Mouse (Mus musculus) small intestine, adult 2 months (tissue): ENCODE data around the gene Gipc2. TPM values are rescaled to one million over a fixed set of nuclear protein-coding genes. Genes with fewer than 3 reads are reported as not detected.

Source experiments
- H3K27ac ChIP-seq: fragments of 200-500 bp; 2 replicates; pipeline ENCODE4 v1.5.1; 2012; ENCODE audit warnings: low read depth, low read length, control low read depth, inconsistent platforms; ENCODE audit not compliant: insufficient read depth
- H3K27me3 ChIP-seq: fragments of 200-500 bp; 2 replicates; pipeline ENCODE4 v1.6.1; 2012; ENCODE audit warnings: mild to moderate bottlenecking, moderate library complexity, low read length, inconsistent platforms; ENCODE audit not compliant: control insufficient read depth, insufficient read depth
- H3K36me3 ChIP-seq: fragments of 200-500 bp; 2 replicates; pipeline ENCODE4 v1.6.1; 2012; ENCODE audit warnings: mild to moderate bottlenecking, low read length, control low read depth, inconsistent platforms; ENCODE audit not compliant: control insufficient read depth, insufficient read depth
- H3K4me1 ChIP-seq: fragments of 200-500 bp; 2 replicates; pipeline ENCODE4 v1.6.1; 2012; ENCODE audit warnings: low read length, inconsistent platforms, mixed read lengths; ENCODE audit not compliant: control insufficient read depth, insufficient read depth, insufficient read length
- H3K4me3 ChIP-seq: fragments of 200-500 bp; 2 replicates; pipeline ENCODE4 v1.5.1; 2012; ENCODE audit warnings: low read depth, mild to moderate bottlenecking, control low read depth, inconsistent platforms, low read length, moderate library complexity
- CTCF ChIP-seq: fragments of 200-500 bp; IDR thresholded peaks from 2 replicates; pipeline ENCODE4 v1.5.1; 2012; ENCODE audit warnings: low read depth, mild to moderate bottlenecking, control low read depth, inconsistent platforms, low read length, moderate library complexity, mixed read lengths; ENCODE audit not compliant: insufficient replicate concordance, insufficient read length; ENCODE audit errors: extremely low read depth
- POLR2A ChIP-seq: fragments of 200-500 bp; IDR thresholded peaks from 2 replicates; pipeline ENCODE4 v1.6.1; 2012; ENCODE audit warnings: low read depth, mild to moderate bottlenecking, control low read depth, inconsistent platforms, low read length, moderate library complexity
- WGBS: fragments of 180-500 bp; shearing (Covaris S2); methylation state at CpG from one replicate; pipeline ENCODE4 v1.1.7; 2018; 5-methylcytosine and 5-hydroxymethylcytosine counted together
- polyA plus RNA-seq: library from polyadenylated mRNA; depleted of rRNA; stranded (reverse); fragments of >200 nt; gene quantifications from 2 replicates; pipeline ENCODE4 v1.2.3, GENCODE M21; 2012

Gipc2 gene
- polyA plus RNA-seq, 1 experiment, result 121 TPM

DNA sequence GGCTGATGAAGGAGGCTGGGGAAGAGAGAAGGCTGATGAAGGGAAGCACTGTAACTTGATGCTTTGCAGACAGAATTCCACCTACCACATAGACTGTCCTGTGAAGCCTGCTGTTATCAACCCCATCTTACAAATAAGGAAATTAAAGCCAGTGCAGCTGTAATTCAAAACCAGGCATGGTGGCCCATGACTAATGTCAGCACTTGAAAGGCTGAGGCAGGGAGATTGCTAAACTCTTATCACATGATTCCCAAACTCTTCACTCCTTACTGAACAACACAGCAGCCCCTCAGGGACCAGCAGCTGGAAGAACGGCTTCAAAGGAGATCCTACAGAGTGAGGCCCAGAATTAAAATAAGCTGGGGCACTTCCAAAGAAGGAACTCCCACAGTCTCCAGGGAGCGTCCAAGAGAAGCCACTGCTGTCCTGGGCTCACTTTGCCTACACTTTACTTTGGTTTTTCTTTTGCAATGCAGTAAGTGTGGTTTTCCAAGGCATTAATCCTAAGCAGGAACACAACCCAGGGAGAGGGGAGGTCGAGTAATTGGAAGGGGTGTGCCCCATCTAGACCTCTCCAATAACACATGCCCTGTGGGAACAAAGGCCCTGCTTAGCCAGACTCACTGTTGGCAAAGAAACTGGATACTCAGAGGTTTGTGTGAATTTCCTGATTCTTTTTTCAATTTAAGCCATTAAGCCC, 57.3 kb downstream of the Gipc2 start:
- H3K4me3 ChIP-seq, result no peak overlapping the region
- 57% methylated on average over 3 of the region's 3 CpGs for WGBS
- H3K4me1 ChIP-seq, result peaks cover 7% of the 10 kb centered on the region
- no peaks in the 10 kb centered on the region for H3K27me3 ChIP-seq
- no peak overlapping the region for H3K27ac ChIP-seq
- peaks cover 17% of the 10 kb centered on the region for H3K36me3 ChIP-seq
- TF ChIP-seq CTCF (no peak), POLR2A (no peak)

- Histone ChIP-seq H3K27ac (no peak overlapping the region), H3K4me1 (peaks cover 4% of the 10 kb centered on the region; the same call in 1 of the 2 replicates), H3K36me3 (peaks cover 18% of the 10 kb centered on the region), H3K27me3 (no peaks in the 10 kb centered on the region), H3K4me3 (no peak overlapping the region)
- WGBS, result 75% methylated on average over 5 of the region's 5 CpGs
- TF ChIP-seq POLR2A, result no peak
- no peak for TF ChIP-seq CTCF
These were observed 58.0 kb downstream of the Gipc2 start for GRCm38 (mm10) chr3:152108003-152108395.

DNA sequence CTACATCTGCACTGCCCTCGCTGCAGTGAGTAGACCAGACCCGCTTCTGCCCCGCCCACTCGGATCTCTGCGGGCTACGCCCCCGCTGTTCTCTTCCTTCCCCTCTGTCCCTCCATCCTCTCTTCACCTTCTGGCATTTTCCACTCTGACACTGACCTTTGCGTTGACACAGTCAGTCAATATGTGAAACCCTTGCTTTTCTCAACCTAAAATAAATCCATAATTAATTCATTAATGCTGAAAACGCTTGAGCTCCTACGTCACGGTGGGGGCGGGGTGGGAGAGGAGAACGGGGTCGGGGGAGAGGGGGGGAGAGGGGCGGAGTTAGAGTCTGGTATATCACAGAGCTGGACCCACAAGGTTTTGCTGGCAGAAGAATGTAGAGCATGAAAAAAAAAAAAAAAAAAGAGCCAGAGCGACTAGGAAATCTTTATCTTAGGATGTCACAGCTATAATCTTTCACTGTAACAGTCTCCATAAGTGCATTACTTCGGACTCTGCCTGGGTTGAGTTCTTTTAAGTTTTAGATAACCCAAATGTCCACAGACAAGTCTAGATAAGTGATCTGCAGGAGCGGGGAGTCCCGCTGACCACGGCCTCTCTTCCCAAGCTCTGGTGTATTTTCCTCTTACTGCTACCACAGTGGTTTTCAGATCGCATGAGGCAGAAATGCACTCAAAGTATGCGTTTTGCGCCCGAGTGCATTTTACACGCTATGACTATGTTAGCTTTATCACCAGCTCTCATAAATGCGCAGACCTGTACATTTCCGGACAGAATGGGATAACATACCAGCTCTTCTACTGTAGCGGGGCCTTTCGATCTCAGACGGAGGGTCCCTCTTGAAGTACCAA, 58.7 kb downstream of the Gipc2 start:
- no peaks in the 10 kb centered on the region for H3K4me1 ChIP-seq
- H3K36me3 ChIP-seq, result peaks cover 19% of the 10 kb centered on the region
- H3K27me3 ChIP-seq, result no peaks in the 10 kb centered on the region
- peak overlapping the region; percentile 19; the same call in 1 of the 2 replicates for H3K4me3 ChIP-seq
- TF ChIP-seq CTCF (no peak), POLR2A (no peak)
- WGBS, result 68% methylated on average over 30 of the region's 30 CpGs
- no peak overlapping the region for H3K27ac ChIP-seq

GRCm38 (mm10) chr3:152106225-152107148, 59.5 kb downstream of the Gipc2 start:
- Histone ChIP-seq H3K27ac (no peak overlapping the region), H3K36me3 (peaks cover 21% of the 10 kb centered on the region), H3K27me3 (no peaks in the 10 kb centered on the region), H3K4me3 (peak overlapping the region; percentile 19), H3K4me1 (no peaks in the 10 kb centered on the region)
- TF ChIP-seq CTCF (no peak), POLR2A (no peak)
- WGBS, result 63% methylated on average over 28 of the region's 28 CpGs

- peaks cover 28% of the 10 kb centered on the region for H3K36me3 ChIP-seq
- TF ChIP-seq POLR2A (no peak), CTCF (peak; percentile 39; the same call in 1 of the 2 replicates)
- 64% methylated on average over 14 of the region's 14 CpGs for WGBS
- H3K27me3 ChIP-seq, result no peaks in the 10 kb centered on the region
- H3K27ac ChIP-seq, result no peak overlapping the region
- H3K4me1 ChIP-seq, result no peaks in the 10 kb centered on the region
- H3K4me3 ChIP-seq, result no peak overlapping the region
These were observed 60.7 kb downstream of the Gipc2 start for GRCm38 (mm10) chr3:152105341-152105740.

DNA sequence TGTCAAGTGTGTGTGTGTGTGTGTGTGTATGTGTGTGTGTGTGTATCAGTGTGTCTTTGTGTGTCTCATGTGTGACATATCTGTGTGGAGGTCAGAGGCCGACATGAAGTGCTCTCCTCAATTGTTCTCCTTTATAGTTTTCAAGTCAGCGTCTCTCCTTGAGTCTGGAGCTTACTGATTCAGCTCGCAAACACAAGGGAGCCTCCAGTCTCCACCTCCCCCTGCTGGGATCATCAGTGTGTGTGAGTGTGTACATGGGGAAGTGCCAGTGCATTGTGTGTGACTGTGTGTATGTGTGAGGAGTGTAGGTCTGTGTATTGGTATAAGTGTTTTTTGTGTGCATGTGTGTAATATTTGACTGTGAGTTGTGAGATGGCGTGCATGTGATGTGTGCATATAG, 62.6 kb downstream of the Gipc2 start:
- Histone ChIP-seq H3K27me3 (no peaks in the 10 kb centered on the region), H3K27ac (no peak overlapping the region), H3K4me1 (no peaks in the 10 kb centered on the region), H3K4me3 (no peak overlapping the region), H3K36me3 (peaks cover 35% of the 10 kb centered on the region)
- TF ChIP-seq POLR2A (no peak), CTCF (no peak)
- WGBS, result 95% methylated on average over 4 of the region's 4 CpGs
